Mouse (Mus musculus) E14TG2a.4 (cell line): ENCODE results near the gene Ms4a14.

ENCODE experiments used
- CTCF ChIP-seq: conservative IDR thresholded peaks from 2 replicates; pipeline ENCODE4 v1.5.1; 2014; ENCODE audit warnings: low read length
- POU5F1 ChIP-seq: IDR thresholded peaks from 2 replicates; pipeline ENCODE4 v1.6.1; 2014; ENCODE audit warnings: low read length, borderline replicate concordance

DNA sequence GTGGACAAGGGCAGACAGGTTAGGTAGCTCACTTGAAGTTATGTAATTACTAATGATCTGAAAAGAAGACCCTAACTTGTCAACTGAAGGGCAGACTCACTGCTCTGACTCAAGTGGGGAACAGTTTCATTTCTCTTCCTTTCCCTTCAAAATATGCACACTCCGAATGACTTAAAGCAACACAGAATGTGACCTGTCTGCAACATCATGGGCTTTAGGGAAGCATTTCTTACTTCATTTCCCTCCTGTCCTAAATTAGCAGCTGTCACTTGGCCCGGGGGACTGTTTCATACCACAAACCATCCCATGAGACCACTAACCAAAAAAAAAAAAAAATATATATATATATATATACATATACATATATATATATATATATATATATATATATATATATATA is 52.7 kb downstream of the Ms4a14 start:
- no peak for TF ChIP-seq CTCF
- no peak for TF ChIP-seq POU5F1
